Mouse (Mus musculus) cortical plate, adult 2 months (tissue): ENCODE data around the gene Rps17.

Experiments used
- CTCF ChIP-seq: fragments of 200-500 bp; IDR thresholded peaks from 2 replicates; pipeline ENCODE4 v1.5.1; 2011; ENCODE audit warnings: mild to moderate bottlenecking, control low read depth, low read length; ENCODE audit not compliant: insufficient read depth; ENCODE audit errors: extremely low read depth
- POLR2A ChIP-seq: fragments of 200-500 bp; IDR thresholded peaks from 2 replicates; pipeline ENCODE4 v1.6.1; 2011; ENCODE audit warnings: mild to moderate bottlenecking, low read length, control low read depth; ENCODE audit not compliant: insufficient read depth; ENCODE audit errors: extremely low read depth

- TF ChIP-seq CTCF = no peak
- TF ChIP-seq POLR2A = no peak
These were observed 14.3 kb downstream of the Rps17 start for GRCm38 (mm10) chr7:81330767-81331166.
